Mouse (Mus musculus): ENCODE results near the gene Unc5a. TPM values are rescaled to one million over a fixed set of nuclear protein-coding genes. Genes with fewer than 3 reads are reported as not detected.
A peak's percentile ranks its signal among the peaks of the same experiment; 100 is the strongest.

The Unc5a gene
- polyA plus RNA-seq, 1 experiment from 2014 or later = 0.30 TPM

GRCm38 (mm10) chr13:54934873-54935272 lies 14.3 kb upstream of the Unc5a start:
- Histone ChIP-seq H3K4me3 (replicated peaks) (no peak overlapping the region), H3K27me3 (peaks cover 44% of the 10 kb centered on the region), H3K9me3 (no peaks in the 10 kb centered on the region), H3K4me1 (replicated peaks) (no peaks in the 10 kb centered on the region), H3K27ac (no peak overlapping the region), H3K36me3 (no peaks in the 10 kb centered on the region), H3K9ac (replicated peaks) (no peak overlapping the region), H3K4me2 (no peak overlapping the region)
- no peak for ATAC-seq (ENCODE audit: insufficient number of reproducible peaks, insufficient read depth, low FRiP score, low TSS enrichment, low read depth)
- WGBS = 77% methylated on average over 8 of the region's 8 CpGs

- Histone ChIP-seq H3K27ac (no peak overlapping the region), H3K36me3 (no peaks in the 10 kb centered on the region), H3K9ac (replicated peaks) (no peak overlapping the region), H3K27me3 (peaks cover 54% of the 10 kb centered on the region), H3K9me3 (no peaks in the 10 kb centered on the region), H3K4me2 (no peak overlapping the region), H3K4me3 (replicated peaks) (no peak overlapping the region), H3K4me1 (replicated peaks) (no peaks in the 10 kb centered on the region)
- ATAC-seq (ENCODE audit: insufficient number of reproducible peaks, insufficient read depth, low FRiP score, low TSS enrichment, low read depth) = no peak
- WGBS = 68% methylated on average over 6 of the region's 6 CpGs
Measured at GRCm38 (mm10) chr13:54936173-54936572, 13.0 kb upstream of the Unc5a start.

GRCm38 (mm10) chr13:54937885-54938284 lies 11.3 kb upstream of the Unc5a start:
- H3K9ac ChIP-seq (replicated peaks) = no peak overlapping the region
- no peak overlapping the region for H3K4me2 ChIP-seq
- H3K27me3 ChIP-seq = peaks cover 70% of the 10 kb centered on the region
- H3K27ac ChIP-seq = no peak overlapping the region
- ATAC-seq (ENCODE audit: insufficient number of reproducible peaks, insufficient read depth, low FRiP score, low TSS enrichment, low read depth) = no peak
- H3K4me3 ChIP-seq (replicated peaks) = no peak overlapping the region
- no peaks in the 10 kb centered on the region for H3K9me3 ChIP-seq
- H3K36me3 ChIP-seq = no peaks in the 10 kb centered on the region
- no peaks in the 10 kb centered on the region for H3K4me1 ChIP-seq (replicated peaks)
- 64% methylated on average over 11 of the region's 11 CpGs for WGBS

GRCm38 (mm10) chr13:54938493-54938892 lies 10.7 kb upstream of the Unc5a start:
- ATAC-seq (ENCODE audit: insufficient number of reproducible peaks, insufficient read depth, low FRiP score, low TSS enrichment, low read depth) = no peak
- H3K36me3 ChIP-seq = no peaks in the 10 kb centered on the region
- H3K27me3 ChIP-seq = peaks cover 73% of the 10 kb centered on the region
- no peak overlapping the region for H3K4me2 ChIP-seq
- H3K4me3 ChIP-seq (replicated peaks) = no peak overlapping the region
- H3K9ac ChIP-seq (replicated peaks) = no peak overlapping the region
- H3K9me3 ChIP-seq = no peaks in the 10 kb centered on the region
- WGBS = 81% methylated on average over 3 of the region's 3 CpGs
- H3K4me1 ChIP-seq (replicated peaks) = no peaks in the 10 kb centered on the region
- no peak overlapping the region for H3K27ac ChIP-seq

- H3K27ac ChIP-seq = no peak overlapping the region
- 45% methylated on average over 9 of the region's 9 CpGs for WGBS
- no peaks in the 10 kb centered on the region for H3K9me3 ChIP-seq
- H3K9ac ChIP-seq (replicated peaks) = no peak overlapping the region
- H3K36me3 ChIP-seq = no peaks in the 10 kb centered on the region
- peaks cover 9% of the 10 kb centered on the region for H3K4me1 ChIP-seq (replicated peaks)
- peaks cover 93% of the 10 kb centered on the region for H3K27me3 ChIP-seq
- no peak overlapping the region for H3K4me3 ChIP-seq (replicated peaks)
- ATAC-seq (ENCODE audit: insufficient number of reproducible peaks, insufficient read depth, low FRiP score, low TSS enrichment, low read depth) = no peak
- H3K4me2 ChIP-seq = no peak overlapping the region
Measured at GRCm38 (mm10) chr13:54944411-54945157, 4.6 kb upstream of the Unc5a start.

GRCm38 (mm10) chr13:54945332-54945731 lies 3.9 kb upstream of the Unc5a start:
- Histone ChIP-seq H3K4me1 (replicated peaks) (peaks cover 17% of the 10 kb centered on the region), H3K27me3 (peaks cover 93% of the 10 kb centered on the region), H3K4me2 (no peak overlapping the region), H3K4me3 (replicated peaks) (no peak overlapping the region), H3K27ac (no peak overlapping the region), H3K9ac (replicated peaks) (no peak overlapping the region), H3K36me3 (no peaks in the 10 kb centered on the region), H3K9me3 (no peaks in the 10 kb centered on the region)
- no peak for ATAC-seq (ENCODE audit: insufficient number of reproducible peaks, insufficient read depth, low FRiP score, low TSS enrichment, low read depth)
- WGBS = 6% methylated on average over 4 of the region's 4 CpGs

- Histone ChIP-seq H3K36me3 (no peaks in the 10 kb centered on the region), H3K4me3 (replicated peaks) (no peak overlapping the region), H3K4me2 (no peak overlapping the region), H3K9ac (replicated peaks) (no peak overlapping the region), H3K4me1 (replicated peaks) (peaks cover 19% of the 10 kb centered on the region), H3K27ac (no peak overlapping the region), H3K9me3 (no peaks in the 10 kb centered on the region), H3K27me3 (peaks cover 97% of the 10 kb centered on the region)
- no peak for ATAC-seq (ENCODE audit: insufficient number of reproducible peaks, insufficient read depth, low FRiP score, low TSS enrichment, low read depth)
- 90% methylated on average over 1 of the region's 1 CpGs for WGBS
Measured at GRCm38 (mm10) chr13:54946406-54946805, 2.8 kb upstream of the Unc5a start.

- H3K36me3 ChIP-seq = no peaks in the 10 kb centered on the region
- no peaks in the 10 kb centered on the region for H3K9me3 ChIP-seq
- no peak; the same call in 1 of the 2 replicates for ATAC-seq (ENCODE audit: insufficient number of reproducible peaks, insufficient read depth, low FRiP score, low TSS enrichment, low read depth)
- peak overlapping the region; percentile 100 for H3K4me2 ChIP-seq
- H3K4me3 ChIP-seq (replicated peaks) = peak overlapping the region; percentile 64
- H3K27ac ChIP-seq = no peak overlapping the region
- peaks cover 19% of the 10 kb centered on the region for H3K4me1 ChIP-seq (replicated peaks)
- 0% methylated on average over 43 of the region's 44 CpGs for WGBS
- H3K27me3 ChIP-seq = peaks cover 98% of the 10 kb centered on the region
- 0 out of 2 replicates have a peak overlapping the region, but pooled peaks have one; percentile 46 for H3K9ac ChIP-seq (replicated peaks)
Measured at GRCm38 (mm10) chr13:54949592-54949991, 381 bp downstream of the Unc5a start.

GRCm38 (mm10) chr13:54950131-54950530 lies 920 bp downstream of the Unc5a start:
- Histone ChIP-seq H3K27me3 (peaks cover 98% of the 10 kb centered on the region), H3K9ac (replicated peaks) (no peak overlapping the region; the same call in 1 of the 2 replicates), H3K4me2 (peak overlapping the region; percentile 100), H3K36me3 (no peaks in the 10 kb centered on the region), H3K4me1 (replicated peaks) (peaks cover 19% of the 10 kb centered on the region), H3K4me3 (replicated peaks) (peak overlapping the region; percentile 64), H3K9me3 (no peaks in the 10 kb centered on the region), H3K27ac (no peak overlapping the region)
- 3% methylated on average over 9 of the region's 9 CpGs for WGBS
- no peak for ATAC-seq (ENCODE audit: insufficient number of reproducible peaks, insufficient read depth, low FRiP score, low TSS enrichment, low read depth)

GRCm38 (mm10) chr13:54951166-54951565 lies 2.0 kb downstream of the Unc5a start:
- Histone ChIP-seq H3K27me3 (peaks cover 100% of the 10 kb centered on the region), H3K9me3 (no peaks in the 10 kb centered on the region), H3K4me1 (replicated peaks) (peaks cover 25% of the 10 kb centered on the region), H3K4me3 (replicated peaks) (no peak overlapping the region), H3K9ac (replicated peaks) (no peak overlapping the region), H3K27ac (no peak overlapping the region), H3K4me2 (no peak overlapping the region), H3K36me3 (no peaks in the 10 kb centered on the region)
- 49% methylated on average over 5 of the region's 5 CpGs for WGBS
- no peak for ATAC-seq (ENCODE audit: insufficient number of reproducible peaks, insufficient read depth, low FRiP score, low TSS enrichment, low read depth)

GRCm38 (mm10) chr13:54954745-54955144 lies 5.5 kb downstream of the Unc5a start:
- H3K27ac ChIP-seq = no peak overlapping the region
- peaks cover 97% of the 10 kb centered on the region for H3K27me3 ChIP-seq
- WGBS = 47% methylated on average over 2 of the region's 2 CpGs
- no peak for ATAC-seq (ENCODE audit: insufficient number of reproducible peaks, insufficient read depth, low FRiP score, low TSS enrichment, low read depth)
- H3K36me3 ChIP-seq = no peaks in the 10 kb centered on the region
- H3K9me3 ChIP-seq = no peaks in the 10 kb centered on the region
- H3K4me1 ChIP-seq (replicated peaks) = peaks cover 23% of the 10 kb centered on the region
- H3K4me2 ChIP-seq = no peak overlapping the region
- H3K4me3 ChIP-seq (replicated peaks) = no peak overlapping the region
- no peak overlapping the region for H3K9ac ChIP-seq (replicated peaks)

Data from limb, embryonic 12.5 days (tissue).